Mouse (Mus musculus) thymus, adult 2 months (tissue): ENCODE measurements around the gene Arhgap19. TPM values are rescaled to one million over a fixed set of nuclear protein-coding genes. Genes with fewer than 3 reads are reported as not detected.

Source experiments
- DNase-seq: peaks from one replicate; pipeline ENCODE4 v3.0.0; 2021
- H3K27ac ChIP-seq: fragments of 200-500 bp; 2 replicates; pipeline ENCODE4 v1.5.1; 2012; ENCODE audit warnings: low read length, control low read depth; ENCODE audit not compliant: control insufficient read depth, insufficient read depth
- H3K27me3 ChIP-seq: fragments of 200-500 bp; 2 replicates; pipeline ENCODE4 v1.6.1; 2012; ENCODE audit warnings: mild to moderate bottlenecking, low read length, moderate library complexity, mixed read lengths; ENCODE audit not compliant: control insufficient read depth, insufficient read depth
- H3K36me3 ChIP-seq: fragments of 200-500 bp; 2 replicates; pipeline ENCODE4 v1.6.1; 2012; ENCODE audit warnings: mild to moderate bottlenecking, low read length, moderate library complexity; ENCODE audit not compliant: control insufficient read depth, insufficient read depth
- H3K4me1 ChIP-seq: fragments of 200-500 bp; replicated peaks from 2 replicates; pipeline ENCODE4 v1.6.1; 2012; ENCODE audit warnings: low read length; ENCODE audit not compliant: control insufficient read depth, insufficient read depth
- H3K4me3 ChIP-seq: fragments of 200-500 bp; 2 replicates; pipeline ENCODE4 v1.5.1; 2012; ENCODE audit warnings: mild to moderate bottlenecking, low read length, control low read depth, moderate library complexity; ENCODE audit not compliant: control insufficient read depth, insufficient read depth
- CTCF ChIP-seq: fragments of 200-500 bp; IDR thresholded peaks from 2 replicates; pipeline ENCODE4 v1.5.1; 2012; ENCODE audit warnings: mild to moderate bottlenecking, control low read depth, low read length, moderate library complexity, borderline replicate concordance; ENCODE audit not compliant: control insufficient read depth, poor library complexity, insufficient read depth; ENCODE audit errors: extremely low read depth
- POLR2A ChIP-seq: fragments of 200-500 bp; IDR thresholded peaks from 2 replicates; pipeline ENCODE4 v1.6.1; 2012; ENCODE audit warnings: mild to moderate bottlenecking, low read length, control low read depth, moderate library complexity; ENCODE audit not compliant: control insufficient read depth, poor library complexity, insufficient read depth; ENCODE audit errors: extremely low read depth
- WGBS: fragments of 180-500 bp; shearing (Covaris S2); methylation state at CpG from one replicate; pipeline ENCODE4 v1.1.7; 2018; 5-methylcytosine and 5-hydroxymethylcytosine counted together
- polyA plus RNA-seq: library from polyadenylated mRNA; depleted of rRNA; stranded (reverse); fragments of >200 nt; gene quantifications from 2 replicates; pipeline ENCODE4 v1.2.3, GENCODE M21; 2012

Arhgap19 gene
- polyA plus RNA-seq, 1 experiment = 18.8 TPM

GRCm38 (mm10) chr19:41808104-41808634 is 6.3 kb upstream of the Arhgap19 start:
- Histone ChIP-seq H3K4me3 (no peak overlapping the region), H3K36me3 (no peaks in the 10 kb centered on the region), H3K4me1 (peaks cover 2% of the 10 kb centered on the region), H3K27me3 (no peaks in the 10 kb centered on the region), H3K27ac (no peak overlapping the region)
- no peak for DNase-seq
- 86% methylated on average over 8 of the region's 8 CpGs for WGBS
- no peak for TF ChIP-seq POLR2A
- TF ChIP-seq CTCF = no peak

GRCm38 (mm10) chr19:41807497-41807896 is 5.7 kb upstream of the Arhgap19 start:
- no peak for DNase-seq
- Histone ChIP-seq H3K4me3 (no peak overlapping the region), H3K27ac (no peak overlapping the region), H3K36me3 (no peaks in the 10 kb centered on the region), H3K27me3 (no peaks in the 10 kb centered on the region), H3K4me1 (peaks cover 6% of the 10 kb centered on the region)
- TF ChIP-seq POLR2A (no peak), CTCF (no peak)
- 82% methylated on average over 9 of the region's 9 CpGs for WGBS

GRCm38 (mm10) chr19:41805831-41806230 is 4.0 kb upstream of the Arhgap19 start:
- TF ChIP-seq CTCF (no peak), POLR2A (no peak)
- 96% methylated on average over 4 of the region's 4 CpGs for WGBS
- H3K4me3 ChIP-seq = no peak overlapping the region

GRCm38 (mm10) chr19:41803322-41803721 is 1.5 kb upstream of the Arhgap19 start:
- DNase-seq = peak; percentile 78

More at GRCm38 (mm10) chr19:41805831-41806230, 4.0 kb upstream of the Arhgap19 start:
- Histone ChIP-seq H3K36me3 (no peaks in the 10 kb centered on the region), H3K27ac (no peak overlapping the region), H3K27me3 (no peaks in the 10 kb centered on the region), H3K4me1 (peaks cover 6% of the 10 kb centered on the region)
- no peak for DNase-seq

GRCm38 (mm10) chr19:41800986-41801741 is 683 bp downstream of the Arhgap19 start:
- peaks cover 8% of the 10 kb centered on the region for H3K4me1 ChIP-seq
- no peak for DNase-seq
- H3K4me3 ChIP-seq = peak overlapping the region; percentile 95
- no peak overlapping the region for H3K27ac ChIP-seq
- no peak for TF ChIP-seq POLR2A
- no peak for TF ChIP-seq CTCF
- H3K27me3 ChIP-seq = no peaks in the 10 kb centered on the region
- WGBS = 11% methylated on average over 26 of the region's 26 CpGs
- no peaks in the 10 kb centered on the region for H3K36me3 ChIP-seq

More at GRCm38 (mm10) chr19:41803322-41803721, 1.5 kb upstream of the Arhgap19 start:
- TF ChIP-seq CTCF (peak; percentile 66; the same call in 1 of the 2 replicates), POLR2A (no peak)
- H3K27ac ChIP-seq = 0 out of 2 replicates have a peak overlapping the region, but pooled peaks have one; percentile 2
- H3K4me3 ChIP-seq = no peak overlapping the region
- peaks cover 8% of the 10 kb centered on the region for H3K4me1 ChIP-seq
- WGBS = 16% methylated on average over 7 of the region's 7 CpGs
- no peaks in the 10 kb centered on the region for H3K36me3 ChIP-seq
- H3K27me3 ChIP-seq = no peaks in the 10 kb centered on the region

- TF ChIP-seq POLR2A = no peak
- no peak for TF ChIP-seq CTCF
- peaks cover 8% of the 10 kb centered on the region for H3K4me1 ChIP-seq
- no peak for DNase-seq
These were observed 1.4 kb downstream of the Arhgap19 start for GRCm38 (mm10) chr19:41800451-41800850.

More at GRCm38 (mm10) chr19:41800451-41800850, 1.4 kb downstream of the Arhgap19 start:
- WGBS = 79% methylated on average over 6 of the region's 6 CpGs
- no peak overlapping the region for H3K4me3 ChIP-seq
- H3K27me3 ChIP-seq = no peaks in the 10 kb centered on the region
- H3K27ac ChIP-seq = no peak overlapping the region
- no peaks in the 10 kb centered on the region for H3K36me3 ChIP-seq
